Mouse (Mus musculus): ENCODE measurements around the gene Enpp1.

DNA sequence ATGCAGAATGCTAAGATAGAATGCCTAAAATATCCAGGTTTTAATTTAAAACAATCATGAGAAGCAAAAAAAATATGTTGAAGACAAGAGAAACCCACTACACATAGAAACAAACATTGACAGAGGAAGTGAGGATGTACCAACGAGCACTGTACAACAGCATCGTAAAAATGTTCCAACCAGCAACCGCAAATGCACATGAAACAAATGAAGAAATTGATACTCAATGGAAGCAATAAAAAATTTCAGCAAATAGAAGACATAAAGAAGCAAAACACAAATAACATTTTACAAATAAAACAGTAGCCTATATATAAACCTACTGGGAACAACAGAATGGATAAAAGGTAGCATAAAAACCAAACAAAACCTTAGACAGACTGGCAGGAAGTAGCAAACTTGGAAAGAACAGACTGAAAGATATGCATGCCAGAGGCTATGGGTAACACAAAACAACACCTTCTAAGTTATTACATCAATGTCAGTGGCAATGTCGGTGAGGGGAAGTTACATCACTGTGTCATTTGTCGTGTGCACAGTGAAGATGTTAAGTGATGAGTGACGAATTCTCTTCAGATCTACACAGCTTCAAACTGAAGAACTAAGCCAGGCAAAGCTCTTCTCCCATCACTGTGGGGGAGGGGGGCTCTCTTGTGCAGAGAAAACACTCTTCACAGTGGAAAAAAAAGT is 71.6 kb downstream of the Enpp1 start:
- TF ChIP-seq CTCF (IDR thresholded peaks at IDR 0.05; ENCODE audit: insufficient read depth, low read length) (no peak), POLR2A (IDR thresholded peaks at IDR 0.05; ENCODE audit: borderline replicate concordance, extremely low read depth, low read depth, low read length) (no peak)
